Mouse (Mus musculus): ENCODE measurements around the gene Ssr3.
A peak's percentile ranks its signal among the peaks of the same experiment; 100 is the strongest.

Gene Ssr3

GRCm38 (mm10) chr3:65374729-65375128 is 17.7 kb downstream of the Ssr3 start:
- no peak for ATAC-seq (ENCODE audit: low TSS enrichment)

GRCm38 (mm10) chr3:65373594-65374182 is 18.7 kb downstream of the Ssr3 start:
- ATAC-seq (ENCODE audit: low TSS enrichment) = no peak

GRCm38 (mm10) chr3:65372552-65372951 is 19.9 kb downstream of the Ssr3 start:
- no peak for ATAC-seq (ENCODE audit: low TSS enrichment)

- no peak for ATAC-seq (ENCODE audit: low TSS enrichment)
These were observed 24.5 kb downstream of the Ssr3 start for GRCm38 (mm10) chr3:65367944-65368343.

GRCm38 (mm10) chr3:65365921-65366710 is 26.3 kb downstream of the Ssr3 start:
- ATAC-seq (ENCODE audit: low TSS enrichment) = no peak

- no peak for ATAC-seq (ENCODE audit: low TSS enrichment)
These were observed 27.2 kb downstream of the Ssr3 start for GRCm38 (mm10) chr3:65365184-65365583.

- no peak for ATAC-seq (ENCODE audit: low TSS enrichment)
These were observed 29.0 kb downstream of the Ssr3 start for GRCm38 (mm10) chr3:65363438-65363837.

- 0 out of 2 replicates have a peak, but pooled peaks have one; percentile 5 for ATAC-seq (ENCODE audit: low TSS enrichment)
These were observed 32.1 kb downstream of the Ssr3 start for GRCm38 (mm10) chr3:65360163-65360969.

- ATAC-seq (ENCODE audit: low TSS enrichment) = no peak
These were observed 33.6 kb downstream of the Ssr3 start for GRCm38 (mm10) chr3:65358841-65359240.

- no peak for ATAC-seq (ENCODE audit: low TSS enrichment)
These were observed 34.1 kb downstream of the Ssr3 start for GRCm38 (mm10) chr3:65358275-65358674.

GRCm38 (mm10) chr3:65355479-65355878 is 36.9 kb downstream of the Ssr3 start:
- no peak for ATAC-seq (ENCODE audit: low TSS enrichment)

GRCm38 (mm10) chr3:65353263-65354037 is 39.0 kb downstream of the Ssr3 start:
- ATAC-seq (ENCODE audit: low TSS enrichment) = no peak

- ATAC-seq (ENCODE audit: low TSS enrichment) = no peak; the same call in 1 of the 2 replicates
These were observed 39.9 kb downstream of the Ssr3 start for GRCm38 (mm10) chr3:65352278-65353127.

GRCm38 (mm10) chr3:65346176-65346575 is 46.2 kb downstream of the Ssr3 start:
- ATAC-seq (ENCODE audit: low TSS enrichment) = no peak

- ATAC-seq (ENCODE audit: low TSS enrichment) = no peak
These were observed 52.1 kb downstream of the Ssr3 start for GRCm38 (mm10) chr3:65340173-65340951.

GRCm38 (mm10) chr3:65337835-65338464 is 54.5 kb downstream of the Ssr3 start:
- ATAC-seq (ENCODE audit: low TSS enrichment) = no peak
